Mouse (Mus musculus): ENCODE results near the gene Tnxb.

GRCm38 (mm10) chr17:34645256-34645829, 25.0 kb upstream of the Tnxb start:
- TF ChIP-seq CTCF (conservative IDR thresholded peaks at IDR 0.05; ENCODE audit: low read length) (no peak), POU5F1 (IDR thresholded peaks at IDR 0.05; ENCODE audit: borderline replicate concordance, low read length) (no peak), NANOG (IDR thresholded peaks at IDR 0.05; ENCODE audit: borderline replicate concordance, low read length) (no peak)

Measured in E14TG2a.4 (cell line).